Mouse (Mus musculus): ENCODE data around the gene Gtf2h1.
"Not testable (repeated sequence)": the region's sequence is repeated elsewhere in the genome, so short reads cannot be mapped to it uniquely, and the experiment has no call there.

Gtf2h1 gene

DNA sequence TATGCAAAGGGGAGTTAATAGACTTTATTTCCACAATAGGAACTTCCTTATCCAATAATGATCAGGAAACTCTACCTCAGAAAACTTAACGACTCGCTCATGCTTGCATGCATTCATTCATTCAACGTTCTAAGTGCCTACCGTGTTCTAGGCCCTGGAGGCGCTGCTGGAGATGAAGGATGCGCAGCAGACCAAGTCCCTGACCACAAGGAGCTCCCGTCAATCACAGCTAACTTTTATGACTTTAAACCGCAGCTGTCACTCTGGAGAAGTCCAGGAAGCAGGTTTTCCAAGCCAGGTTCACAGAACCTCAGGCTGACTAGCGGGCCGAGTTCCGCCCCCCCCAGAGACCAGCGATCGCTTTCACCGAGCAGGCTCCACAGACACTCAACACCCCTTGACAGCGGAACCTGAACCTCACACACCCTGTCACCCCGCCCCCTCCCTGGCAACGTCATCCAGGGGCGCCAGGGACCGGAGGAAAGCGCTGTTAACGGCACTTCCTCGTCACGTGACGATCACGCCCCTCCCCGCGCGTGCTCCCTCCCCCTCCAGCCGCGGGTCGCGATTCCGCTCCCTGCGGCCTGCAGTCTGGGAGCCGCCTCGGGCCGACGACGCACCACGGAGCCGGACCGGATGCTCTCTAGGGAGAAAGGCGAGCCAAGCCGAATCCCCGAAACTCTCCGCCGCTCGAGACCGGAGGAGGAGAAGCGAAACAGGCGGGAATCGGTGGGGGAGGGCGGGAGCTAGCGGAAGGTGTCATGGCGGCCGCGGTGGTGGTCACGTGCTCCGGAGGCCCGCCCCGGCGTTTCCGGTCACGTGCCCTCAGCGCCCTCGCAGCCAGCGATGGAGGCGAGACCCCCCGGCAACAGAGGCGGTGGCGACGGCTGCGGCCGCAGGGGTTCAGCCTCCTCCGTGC is at the start of gene Gtf2h1, which contains the start of gene Hps5:
TSS of gene Gtf2h1 (plus strand) at position 817 of the 919 bp plus-strand sequence.
TSS of gene Hps5 (minus strand) at position 778 of the 919 bp plus-strand sequence.
- peak; percentile 99 for DNase-seq (ENCODE audit: extremely low spot score)

DNA sequence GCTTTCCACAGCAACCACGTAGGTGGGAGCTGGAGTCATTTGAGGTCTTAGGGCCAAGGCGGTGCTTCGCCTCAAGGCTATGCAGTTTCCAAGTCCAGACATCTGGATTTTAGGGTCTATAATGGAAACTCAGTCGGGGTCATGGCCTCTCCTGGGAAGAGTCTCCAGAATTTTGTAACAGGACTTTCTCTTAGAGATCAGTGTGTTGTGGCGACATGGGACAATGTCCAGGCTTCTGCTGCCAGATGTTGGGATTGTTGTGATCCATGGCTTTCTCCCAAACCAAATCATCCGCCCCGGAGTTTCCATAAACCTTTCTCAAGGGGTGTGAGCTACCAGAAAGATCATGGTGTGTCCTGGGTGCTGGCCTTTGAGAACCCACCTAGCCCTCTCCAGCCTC is 49.5 kb upstream of the Gtf2h1 start:
- DNase-seq (ENCODE audit: extremely low spot score), result no peak

DNA sequence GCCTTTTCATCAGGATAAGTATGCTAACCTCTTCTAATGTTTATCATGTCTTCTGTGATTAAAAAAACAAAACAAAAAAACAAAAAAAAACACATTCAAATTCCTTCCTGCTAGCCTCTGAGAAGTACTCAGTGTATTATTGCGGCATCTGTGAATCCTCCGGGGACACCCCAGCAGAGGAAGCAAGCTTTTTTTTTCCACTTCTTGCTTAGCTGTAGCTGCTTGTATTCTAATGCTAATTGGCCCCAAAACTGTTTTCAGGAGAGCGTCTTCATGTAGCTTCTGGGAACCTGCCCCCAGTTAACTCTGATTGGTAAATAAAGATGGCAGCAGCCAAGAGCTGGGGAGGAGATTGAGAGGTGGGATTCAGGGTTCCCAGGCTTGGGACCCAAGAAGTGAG is 47.4 kb upstream of the Gtf2h1 start:
- no peak for DNase-seq (ENCODE audit: extremely low spot score)

DNA sequence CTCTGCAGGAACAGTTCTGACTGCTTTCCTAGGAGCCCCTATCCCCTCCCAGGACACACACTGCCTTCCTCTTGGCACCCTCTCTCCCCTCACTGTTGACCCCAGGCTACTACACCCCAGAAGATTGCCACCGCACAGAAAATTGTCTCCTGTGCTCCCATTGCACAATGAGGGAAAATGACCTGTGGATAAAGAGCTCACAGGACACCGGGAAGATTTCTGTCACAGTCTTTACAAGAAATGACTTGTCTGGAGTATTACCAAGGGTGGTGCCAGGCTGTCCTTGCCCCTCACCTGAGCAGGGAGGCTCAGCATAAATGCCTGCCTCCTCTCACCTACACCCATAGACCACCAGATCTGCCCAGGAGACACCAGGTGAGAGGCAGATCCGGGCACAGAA is 44.4 kb upstream of the Gtf2h1 start, which contains the start of gene Saa2:
TSS of gene Saa2 (plus strand) at position 301 of the 400 bp plus-strand sequence.
- no peak for DNase-seq (ENCODE audit: extremely low spot score)

DNA sequence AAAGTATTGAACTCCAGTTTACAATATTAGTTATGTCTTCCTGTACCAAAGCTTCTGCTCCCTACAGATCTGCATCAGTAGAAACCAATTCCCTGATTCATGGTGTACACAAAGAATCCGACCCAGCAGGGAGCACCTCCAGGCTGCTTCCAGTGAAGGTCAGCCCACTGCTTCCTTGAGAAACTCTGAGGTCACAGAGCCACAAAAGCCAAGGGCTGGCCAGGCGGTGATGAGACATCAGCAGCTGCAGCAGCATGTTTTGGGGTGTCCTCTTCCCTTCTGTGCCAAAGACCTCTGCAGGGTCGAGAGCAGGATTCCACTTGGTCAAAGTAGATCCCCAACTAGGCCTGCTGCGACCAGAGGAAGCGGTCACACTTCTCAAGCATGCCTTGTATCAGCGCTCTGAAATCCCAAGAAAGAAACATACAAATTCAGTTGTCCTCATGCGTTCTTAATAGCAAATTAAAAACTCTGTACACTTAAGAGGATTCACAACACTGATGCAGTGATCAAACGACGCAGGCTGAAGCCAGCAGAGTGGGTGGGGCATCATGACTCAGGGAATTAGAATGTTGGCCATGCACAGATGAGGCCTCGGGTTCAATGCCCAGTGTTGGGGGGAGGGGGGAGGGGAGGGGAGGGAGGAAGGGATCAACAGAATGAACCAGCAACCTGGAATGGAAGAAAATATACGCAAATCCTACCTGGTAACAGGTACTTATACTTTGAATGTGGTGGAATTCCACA is 34.7 kb upstream of the Gtf2h1 start:
- no peak for DNase-seq (ENCODE audit: extremely low spot score)

DNA sequence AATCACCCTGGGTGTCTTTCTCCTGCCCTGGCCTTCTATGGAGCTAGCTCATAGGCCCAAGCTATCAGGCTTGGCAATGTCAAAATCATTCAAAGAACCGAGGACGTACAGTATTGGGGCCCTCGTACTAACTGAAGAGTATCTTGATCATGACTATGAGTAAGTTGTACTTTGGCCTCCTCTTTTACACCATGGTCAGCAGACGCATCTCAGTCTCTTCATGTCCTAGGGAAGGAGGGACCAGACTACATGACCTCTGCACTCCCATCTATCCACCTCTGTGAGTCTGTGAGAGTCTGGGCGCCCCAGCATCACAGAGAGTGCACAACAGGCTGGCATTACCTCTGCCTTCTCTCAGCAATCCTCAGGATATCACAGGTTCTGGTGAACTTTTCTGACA is 33.3 kb upstream of the Gtf2h1 start:
- no peak for DNase-seq (ENCODE audit: extremely low spot score)

DNA sequence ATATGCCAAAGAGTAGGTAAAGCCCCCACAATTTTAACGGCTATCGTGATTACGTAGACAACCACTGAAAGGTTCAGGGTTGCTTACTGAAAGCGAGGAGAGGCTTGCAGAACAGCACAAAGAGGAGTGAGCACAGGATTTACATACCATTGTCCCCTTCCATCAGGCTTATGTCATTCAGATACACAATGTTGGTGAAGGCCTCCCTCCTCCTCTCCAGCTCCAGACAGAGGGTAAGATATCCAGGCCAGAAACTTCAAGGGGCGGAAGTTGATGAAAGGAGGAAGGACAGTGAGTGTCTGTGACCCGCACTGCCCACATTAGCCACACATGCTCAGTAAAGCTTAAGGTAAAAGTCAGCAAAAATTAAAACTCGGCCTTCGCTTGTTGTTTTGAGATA is 31.2 kb upstream of the Gtf2h1 start:
- DNase-seq (ENCODE audit: extremely low spot score), result no peak

DNA sequence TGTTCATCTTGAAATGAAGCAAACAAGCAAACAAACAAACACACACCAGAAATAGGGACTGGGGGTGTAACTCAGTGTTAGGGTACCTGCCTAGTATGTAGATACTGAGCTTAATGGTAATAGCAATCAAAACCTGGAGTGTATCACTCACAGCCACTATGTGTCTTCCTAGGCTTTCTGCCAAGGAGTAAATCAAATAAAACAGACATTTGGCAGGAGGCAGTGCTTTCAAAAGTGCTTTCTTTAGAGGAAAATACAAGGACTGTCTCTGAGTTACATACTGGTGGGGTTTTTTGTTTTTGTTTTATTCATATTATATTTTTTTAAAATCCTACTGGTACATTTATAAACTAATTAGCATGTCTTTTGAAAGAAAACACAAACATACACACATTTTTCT is 28.5 kb upstream of the Gtf2h1 start:
- DNase-seq (ENCODE audit: extremely low spot score), result no peak

DNA sequence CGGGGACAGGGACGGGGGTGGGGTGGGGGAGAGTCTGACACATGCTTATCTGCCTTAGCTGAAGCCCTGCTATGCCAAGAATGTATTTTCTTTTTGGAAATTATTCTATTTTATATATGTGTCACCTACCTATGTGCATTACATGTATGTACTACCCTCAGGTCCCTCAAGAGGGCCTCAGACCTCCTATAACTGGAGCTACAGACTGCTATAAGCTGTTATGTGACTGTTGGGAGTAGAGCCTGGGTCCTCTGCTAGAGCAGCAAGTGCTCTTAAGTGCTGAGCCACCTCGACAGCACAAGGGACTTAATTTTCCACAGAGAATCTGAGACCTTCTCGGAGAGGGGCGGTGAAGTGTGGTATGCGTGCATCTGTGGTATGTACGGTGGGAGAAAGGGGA is 27.5 kb upstream of the Gtf2h1 start:
- DNase-seq (ENCODE audit: extremely low spot score), result no peak

DNA sequence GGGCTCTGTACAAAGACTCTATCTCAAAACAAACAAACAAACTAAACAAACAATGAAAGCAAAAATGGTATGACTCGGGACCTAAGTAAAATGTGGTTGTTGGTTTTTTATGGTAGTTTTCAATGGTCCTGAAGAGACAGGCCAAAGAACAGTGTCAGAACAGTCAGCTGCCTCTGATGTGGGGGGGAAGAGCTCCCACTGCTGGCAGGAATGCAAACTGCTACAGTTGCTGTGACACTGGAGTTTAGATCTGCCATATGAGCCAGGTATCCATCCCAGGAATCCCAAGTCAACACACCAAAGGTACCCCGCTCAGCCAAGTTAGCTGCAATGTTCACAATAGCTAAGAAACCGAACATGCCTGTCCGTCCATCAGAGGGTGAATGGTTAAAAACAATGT is 25.2 kb upstream of the Gtf2h1 start:
- peak; percentile 65 for DNase-seq (ENCODE audit: extremely low spot score)

DNA sequence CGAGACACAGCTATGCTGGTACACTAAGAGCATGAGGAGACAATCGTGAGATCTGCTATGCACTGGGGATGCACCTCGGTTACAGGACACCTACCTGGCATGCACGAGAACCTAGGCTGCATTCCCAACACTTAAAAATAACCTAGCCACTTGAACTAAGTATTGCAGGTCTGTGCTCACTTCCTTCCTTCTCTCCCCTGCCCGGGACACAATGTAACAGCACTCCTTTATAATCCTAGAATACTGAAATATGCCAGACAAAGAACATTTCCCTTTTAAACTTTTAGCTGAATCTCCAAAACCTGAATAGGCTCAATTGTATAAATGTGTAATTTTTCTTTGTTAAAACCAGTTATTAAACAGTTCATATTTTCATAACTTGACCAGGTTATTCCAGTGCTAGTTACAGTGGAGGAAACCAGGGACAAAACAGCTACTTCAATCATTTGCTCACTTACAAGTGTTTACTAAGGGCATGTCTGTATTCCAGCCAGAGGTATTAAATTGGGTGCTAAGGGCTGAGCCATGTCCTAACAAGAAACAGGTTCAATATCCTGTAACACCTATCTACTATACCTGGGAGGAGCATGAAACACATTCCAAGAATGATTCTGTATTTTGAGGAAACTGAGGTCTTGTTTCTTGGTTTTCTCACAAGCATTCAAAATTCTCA is 6.6 kb upstream of the Gtf2h1 start:
- DNase-seq (ENCODE audit: extremely low spot score), result no peak

DNA sequence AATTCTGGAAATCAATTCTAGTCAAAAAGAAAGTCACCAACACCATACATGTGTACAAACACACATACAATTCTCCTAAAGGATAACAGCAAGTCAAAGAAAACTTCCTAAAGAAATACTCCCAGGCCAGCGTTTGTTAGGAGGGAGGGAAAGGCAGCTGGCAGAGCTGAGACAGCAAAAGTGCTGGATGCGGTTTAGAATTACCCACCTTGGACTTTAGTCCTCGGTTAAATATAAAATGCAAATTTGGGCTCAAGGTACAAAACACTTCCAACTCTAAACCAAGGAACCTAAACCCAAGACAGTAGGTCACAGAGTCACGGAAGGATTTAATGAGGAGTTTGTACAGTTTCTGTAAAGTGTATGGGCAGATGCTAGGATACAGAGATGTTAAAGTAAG is 2.0 kb upstream of the Gtf2h1 start:
- no peak for DNase-seq (ENCODE audit: extremely low spot score)

DNA sequence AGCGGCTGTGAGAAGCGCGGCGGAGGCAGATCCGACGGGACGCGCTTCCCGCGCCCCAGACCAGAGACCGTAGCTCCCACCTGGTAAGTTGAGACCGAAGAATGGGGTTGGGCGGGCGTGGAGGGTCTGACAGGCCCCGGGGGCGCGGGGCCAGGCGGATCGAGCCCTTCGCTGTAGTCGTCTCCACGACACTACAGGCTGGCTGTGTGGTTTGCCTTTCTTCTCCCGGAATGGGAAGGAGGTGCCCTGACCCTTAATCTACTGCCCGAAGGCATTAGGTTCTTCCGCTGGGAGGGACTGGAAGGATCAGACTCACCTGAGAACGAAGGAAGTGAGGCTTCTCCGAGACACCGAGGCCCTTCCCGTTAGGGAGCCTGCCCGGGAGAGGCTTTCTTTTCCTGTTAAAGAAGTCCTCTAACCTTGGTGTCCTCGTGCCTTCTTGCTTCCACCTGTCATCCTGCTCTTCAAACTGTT is 340 bp downstream of the Gtf2h1 start:
- no peak for DNase-seq (ENCODE audit: extremely low spot score)

DNA sequence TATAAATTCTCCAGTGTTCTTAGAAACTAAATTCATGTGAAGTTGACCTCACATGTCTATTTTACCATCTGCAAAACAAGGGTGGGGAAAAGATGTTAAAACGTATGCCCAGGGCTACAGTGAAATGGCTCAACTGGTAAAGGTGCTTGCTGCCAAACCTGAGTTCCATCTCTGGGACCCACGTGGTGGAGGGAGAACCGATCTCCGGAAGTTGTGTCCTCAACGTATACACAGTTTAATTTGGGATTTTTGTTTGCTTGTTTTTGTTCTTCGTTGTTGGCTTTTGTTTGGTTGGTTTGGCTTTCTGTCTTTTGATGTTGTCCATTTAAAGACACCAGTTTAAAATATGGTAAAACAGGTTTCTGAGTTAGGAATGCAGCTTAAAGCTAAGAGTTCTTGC is 876 bp downstream of the Gtf2h1 start:
- DNase-seq (ENCODE audit: extremely low spot score), result no peak

DNA sequence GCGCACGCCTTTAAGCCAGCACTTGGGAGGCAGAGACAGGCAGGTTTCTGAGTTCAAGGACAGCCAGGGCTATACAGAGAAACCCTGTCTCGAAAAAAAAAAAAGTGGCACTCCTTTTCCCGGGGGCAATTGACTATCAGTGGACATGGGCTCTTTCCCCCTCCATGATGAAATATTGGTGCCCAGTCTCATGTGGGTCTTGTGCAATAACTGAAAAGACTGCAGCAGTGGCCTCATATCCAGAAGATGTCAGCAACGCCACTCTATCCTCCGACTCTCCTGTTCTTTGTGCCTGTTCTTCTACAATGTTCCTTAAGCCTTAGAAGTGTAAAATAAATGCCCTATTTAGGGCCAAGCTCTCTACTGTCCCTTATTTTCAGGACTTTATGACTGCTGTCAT is 14.4 kb downstream of the Gtf2h1 start:
- no peak for DNase-seq (ENCODE audit: extremely low spot score)

DNA sequence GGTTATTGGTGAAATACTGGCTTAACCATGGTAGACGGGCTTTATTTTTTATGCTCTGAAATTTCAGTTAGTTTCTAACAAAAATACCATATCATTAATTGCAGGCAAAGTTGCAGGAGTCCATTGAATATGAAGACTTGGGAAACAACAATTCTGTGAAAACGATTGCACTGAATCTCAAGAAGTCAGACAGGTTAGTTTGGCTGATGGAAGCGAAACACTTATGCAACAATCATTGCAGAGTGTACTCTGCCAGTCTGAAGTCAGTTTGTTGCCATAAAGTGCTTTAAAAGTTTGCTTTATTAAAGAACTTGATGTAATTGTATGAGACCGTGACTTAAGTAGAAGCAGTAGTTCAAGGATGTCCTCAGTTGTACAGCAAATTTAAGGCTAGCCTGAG is 18.1 kb downstream of the Gtf2h1 start:
- no peak for DNase-seq (ENCODE audit: extremely low spot score)

DNA sequence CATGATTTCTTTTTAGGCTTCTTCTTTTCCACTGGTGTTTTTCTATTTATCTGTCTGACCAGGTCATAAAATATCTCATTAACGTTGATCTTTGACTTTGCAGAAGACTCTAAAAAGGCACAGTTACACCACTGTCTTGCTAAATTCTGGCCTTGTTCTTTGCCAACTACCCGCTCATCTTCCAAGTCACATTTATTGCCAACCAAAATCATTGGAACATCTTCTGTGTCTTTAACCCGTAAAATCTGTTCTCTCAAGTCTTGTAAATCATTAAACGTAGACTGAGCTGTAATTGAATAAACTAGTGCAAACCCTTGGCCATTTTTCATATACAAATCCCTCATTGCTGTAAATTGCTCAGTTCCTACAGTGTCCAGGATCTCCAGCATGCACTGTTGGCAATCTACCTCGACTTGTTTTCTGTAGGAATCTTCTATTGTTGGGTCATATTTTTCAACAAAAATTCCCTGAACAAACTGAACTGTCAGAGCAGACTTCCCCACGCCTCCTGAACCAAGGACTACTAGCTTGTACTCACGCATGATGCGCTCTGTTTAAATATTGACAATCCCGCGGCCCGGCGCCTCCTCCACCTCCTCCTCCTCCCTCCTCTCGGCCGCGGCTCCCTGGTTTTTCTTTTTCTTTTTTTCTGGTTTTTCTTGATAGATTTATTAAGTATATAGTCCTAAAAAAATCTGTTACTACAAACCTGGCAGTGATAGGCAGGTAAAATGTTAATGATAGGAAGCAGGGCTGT is 25.2 kb downstream of the Gtf2h1 start:
- DNase-seq (ENCODE audit: extremely low spot score), result not testable (repeated sequence)

DNA sequence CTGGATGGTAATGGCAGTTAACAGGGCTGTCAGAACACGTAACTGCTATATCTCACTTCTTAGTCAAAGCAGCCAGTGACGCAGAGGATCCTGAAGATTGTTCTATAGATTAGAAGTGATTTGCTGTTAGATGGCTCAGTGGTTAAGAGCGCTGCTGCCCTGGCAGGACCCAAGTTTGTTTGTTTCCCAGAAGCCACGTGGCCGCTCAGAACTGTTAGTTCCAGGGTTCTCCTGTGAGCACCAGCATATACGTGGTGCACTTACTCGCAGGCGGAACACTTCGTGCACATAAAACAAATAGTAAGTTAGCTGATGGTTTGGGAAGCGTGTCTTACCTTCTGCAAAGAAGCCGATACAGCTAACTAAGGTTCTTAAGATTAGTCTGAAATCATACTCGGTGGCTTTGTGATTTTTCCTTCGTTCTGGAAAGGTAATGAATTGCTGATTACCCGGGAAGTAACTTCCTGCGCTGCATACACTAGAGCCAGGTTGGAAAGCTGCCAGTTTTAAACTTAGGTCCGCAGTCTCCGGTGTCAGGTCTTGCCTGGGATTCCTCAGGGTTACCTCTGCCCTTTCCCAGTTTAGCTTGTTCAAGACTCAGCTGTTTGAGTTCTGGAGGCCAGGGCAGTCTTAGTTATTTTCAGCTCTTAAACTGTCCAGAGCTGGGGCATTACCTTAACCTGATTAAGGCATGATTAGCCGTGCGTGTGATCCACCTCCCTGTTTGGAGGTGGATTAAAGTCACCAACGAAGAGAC is 31.3 kb downstream of the Gtf2h1 start:
- no peak for DNase-seq (ENCODE audit: extremely low spot score)

DNA sequence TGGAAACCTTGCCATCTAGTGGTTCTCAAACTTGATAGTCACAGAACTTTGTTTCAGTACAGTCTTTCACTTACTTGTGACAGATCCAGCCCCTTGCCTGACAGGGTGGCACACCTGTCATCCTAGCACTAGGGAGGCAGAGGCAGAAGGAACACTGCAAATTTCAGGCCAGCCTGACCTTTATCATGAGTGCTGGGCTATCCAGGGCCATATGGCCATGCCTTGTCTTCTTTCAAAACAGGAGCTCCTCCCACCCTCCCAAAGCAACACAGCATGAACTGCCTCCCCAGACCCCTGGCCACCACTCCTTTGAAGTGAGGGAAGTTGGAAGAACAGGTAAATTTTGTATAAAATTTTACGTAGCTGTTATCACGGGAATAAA is 31.9 kb downstream of the Gtf2h1 start:
- DNase-seq (ENCODE audit: extremely low spot score), result no peak

DNA sequence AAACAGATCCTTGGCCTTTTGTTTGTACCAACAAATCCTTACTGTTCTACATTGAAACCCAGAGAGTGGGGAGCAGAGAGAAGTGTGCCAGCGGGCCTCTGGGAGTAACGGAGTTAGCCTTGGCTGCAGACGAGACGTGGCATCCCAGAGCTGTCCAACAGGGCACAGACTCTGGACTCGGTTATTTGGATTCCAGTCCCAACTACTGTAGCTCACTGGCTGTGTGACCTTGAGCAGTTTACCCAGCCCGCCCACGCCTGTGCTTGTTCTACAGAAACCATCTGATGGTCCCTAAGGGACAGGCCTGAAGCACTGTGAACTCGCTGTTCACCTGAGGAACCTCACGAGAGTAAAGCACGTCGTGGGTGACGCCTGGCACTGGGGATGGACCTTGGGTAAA is 34.0 kb downstream of the Gtf2h1 start:
- no peak for DNase-seq (ENCODE audit: extremely low spot score)
